Mouse (Mus musculus) spleen, adult 2 months (tissue): ENCODE measurements around the gene Eif2b4.

Experiments
- CTCF ChIP-seq: fragments of 200-500 bp; IDR thresholded peaks from 2 replicates; pipeline ENCODE4 v1.5.1; 2011; ENCODE audit warnings: mild to moderate bottlenecking, inconsistent platforms; ENCODE audit not compliant: insufficient read depth, insufficient read length, insufficient replicate concordance; ENCODE audit errors: extremely low read depth
- POLR2A ChIP-seq: fragments of 200-500 bp; IDR thresholded peaks from 2 replicates; pipeline ENCODE4 v1.6.1; 2011; ENCODE audit warnings: low read depth, low read length, inconsistent platforms

GRCm38 (mm10) chr5:31138968-31139425 is 54.2 kb downstream of the Eif2b4 start:
- no peak for TF ChIP-seq POLR2A
- TF ChIP-seq CTCF = no peak
